Mouse (Mus musculus) cerebellum, postnatal 25 days (tissue): ENCODE data around the gene Txndc8.

Source experiments
- DNase-seq, 2 experiments: peaks; one replicate each; pipeline ENCODE4 v3.0.0; 2021; ENCODE audit warnings: mixed read lengths in 2 of 2

Gene Txndc8

DNA sequence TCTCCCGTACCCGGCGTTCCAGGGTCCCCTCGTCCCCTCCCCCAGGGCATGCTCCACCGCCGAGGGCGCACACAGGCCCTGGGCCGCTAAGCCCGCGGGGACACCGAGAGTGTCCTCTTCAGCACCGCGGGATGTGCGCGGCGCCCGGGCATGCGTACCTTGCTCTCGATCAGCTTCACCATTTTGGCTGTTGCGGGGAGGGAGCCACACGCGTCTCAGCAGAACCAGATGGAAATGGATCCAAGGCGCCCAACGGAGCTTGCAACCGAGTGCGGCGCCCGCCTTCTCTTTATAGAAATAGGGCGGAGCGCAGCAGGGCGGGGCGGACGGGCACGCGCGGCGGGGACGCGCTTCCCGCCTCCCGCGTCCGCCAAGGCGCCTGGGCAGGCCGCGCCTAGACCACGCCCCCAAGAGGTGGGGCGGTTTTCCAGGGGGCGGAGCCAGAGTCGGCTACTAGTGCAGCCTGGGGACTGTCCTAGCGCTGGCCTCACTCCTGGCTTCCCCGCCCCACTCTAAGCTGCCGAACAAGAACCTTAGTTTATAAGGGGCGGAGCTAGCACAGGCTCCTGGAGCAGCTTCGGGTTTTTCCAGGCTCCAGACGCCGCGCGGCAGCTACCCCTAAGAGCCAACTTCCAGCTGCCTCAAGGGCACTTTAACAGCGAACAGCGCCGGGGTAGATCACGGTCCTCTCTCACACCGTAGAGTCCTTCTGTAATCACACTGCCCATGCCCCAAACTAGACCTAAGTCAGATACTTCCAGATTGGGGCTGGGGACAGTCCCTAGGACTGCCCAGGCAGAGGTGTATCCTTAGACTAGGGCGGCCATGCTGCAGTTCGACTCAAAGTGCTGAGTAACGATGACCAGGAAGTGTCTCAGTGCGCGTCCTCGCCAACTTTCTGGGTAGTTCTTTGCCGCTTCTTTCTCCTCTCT lies 52.6 kb downstream of the Txndc8 start, which contains the start of gene Txn1:
Gene Txn1, minus strand, starts transcription at position 383 of the 932 bp plus-strand sequence.
- DNase-seq, result peak; percentile 96 to 98

DNA sequence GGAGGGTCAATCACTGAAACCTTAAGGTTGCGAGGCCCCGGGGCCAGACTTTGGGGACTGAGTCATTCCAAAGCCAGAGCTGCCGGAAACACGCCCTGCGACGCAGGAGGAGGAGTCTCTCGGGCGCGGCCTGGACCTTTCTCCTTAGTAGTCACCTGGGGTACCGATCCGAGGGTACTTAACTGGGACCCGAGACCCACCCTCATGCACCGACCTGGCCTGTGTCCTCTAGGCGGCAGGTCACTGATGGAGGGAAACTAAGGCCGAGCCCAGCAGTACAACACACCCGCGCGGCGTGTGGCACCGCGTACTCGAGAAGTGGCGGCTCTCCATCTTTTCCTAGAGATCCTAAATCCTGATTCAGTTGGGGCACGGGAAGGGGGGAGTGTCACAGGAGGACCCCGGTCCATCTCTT lies 53.4 kb downstream of the Txndc8 start:
- peak; percentile 74 to 79 for DNase-seq

DNA sequence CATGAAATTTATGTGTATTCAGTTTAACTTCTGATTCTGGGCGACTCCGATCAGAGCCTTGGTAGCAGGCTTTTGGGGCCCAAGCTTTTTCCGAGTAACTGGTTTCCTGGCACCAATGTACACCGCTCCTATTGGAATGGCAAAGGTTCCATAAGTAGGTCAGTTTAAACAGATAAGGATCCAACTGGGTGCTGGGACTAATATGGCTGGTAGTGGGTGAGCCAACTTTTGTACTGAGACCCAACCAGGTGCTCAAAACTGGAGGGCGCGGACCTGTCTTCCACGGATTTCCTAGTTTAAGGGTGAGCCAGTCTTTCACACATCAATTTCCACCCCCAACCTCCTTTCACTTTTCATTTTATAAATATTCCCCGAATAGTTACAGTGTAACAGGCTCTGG lies 53.9 kb downstream of the Txndc8 start:
- peak; percentile 9 to 19 for DNase-seq

DNA sequence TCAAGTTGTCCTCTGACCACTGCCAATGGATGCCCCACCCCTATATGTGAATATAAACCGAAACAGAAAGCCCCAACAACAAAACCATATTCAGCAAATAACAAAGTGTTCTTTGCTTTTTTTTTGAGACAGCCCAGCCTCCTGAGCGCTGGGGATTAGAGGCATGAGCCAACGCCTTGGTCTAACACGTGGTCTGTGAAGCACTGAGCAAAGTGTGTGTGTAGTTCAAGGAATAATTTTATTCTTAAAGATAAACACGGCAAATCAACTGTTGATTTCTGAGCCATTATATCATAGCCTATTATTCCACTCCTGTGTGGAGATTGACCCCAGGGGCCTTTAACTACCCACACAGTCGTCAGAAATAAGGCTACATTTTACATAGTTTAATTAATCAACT lies 54.3 kb downstream of the Txndc8 start:
- DNase-seq, result no peak

DNA sequence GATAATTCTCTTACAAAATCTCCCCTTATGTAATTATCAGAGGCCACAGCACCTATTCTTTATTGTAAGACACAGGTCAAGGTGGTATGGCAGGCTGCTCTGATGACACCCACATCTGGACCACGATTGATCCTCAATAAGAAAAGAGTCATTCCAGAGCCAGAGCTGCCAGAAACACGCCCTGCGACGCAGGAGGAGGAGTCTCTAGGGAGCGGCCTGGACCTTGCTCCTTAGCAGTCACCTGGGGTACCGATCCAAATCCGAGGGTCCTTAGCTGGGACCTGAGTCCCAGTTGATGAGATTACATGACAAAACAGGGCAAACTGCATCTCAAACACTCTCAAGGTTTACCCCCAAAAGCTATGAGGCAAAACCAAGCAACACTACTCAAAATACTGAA lies 55.1 kb downstream of the Txndc8 start:
- DNase-seq, result no peak

DNA sequence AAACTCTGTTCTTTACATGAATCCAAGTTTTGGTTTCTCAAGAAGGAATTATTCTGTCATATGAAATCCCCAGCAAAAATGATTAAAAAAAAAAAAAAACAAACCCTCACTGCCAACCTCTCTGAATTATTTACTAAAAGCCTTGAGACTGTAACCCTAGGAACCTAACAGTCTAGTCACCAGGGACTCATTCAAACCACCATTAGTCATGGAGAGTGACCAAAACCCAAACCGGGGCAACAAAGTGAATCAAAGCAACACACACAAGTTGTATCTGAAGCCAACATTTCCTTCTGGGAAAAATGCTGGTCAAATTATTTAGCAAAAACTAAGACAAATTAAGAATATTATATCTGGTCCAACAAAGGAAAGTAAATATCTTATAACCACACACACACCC lies 56.0 kb downstream of the Txndc8 start:
- no peak for DNase-seq

DNA sequence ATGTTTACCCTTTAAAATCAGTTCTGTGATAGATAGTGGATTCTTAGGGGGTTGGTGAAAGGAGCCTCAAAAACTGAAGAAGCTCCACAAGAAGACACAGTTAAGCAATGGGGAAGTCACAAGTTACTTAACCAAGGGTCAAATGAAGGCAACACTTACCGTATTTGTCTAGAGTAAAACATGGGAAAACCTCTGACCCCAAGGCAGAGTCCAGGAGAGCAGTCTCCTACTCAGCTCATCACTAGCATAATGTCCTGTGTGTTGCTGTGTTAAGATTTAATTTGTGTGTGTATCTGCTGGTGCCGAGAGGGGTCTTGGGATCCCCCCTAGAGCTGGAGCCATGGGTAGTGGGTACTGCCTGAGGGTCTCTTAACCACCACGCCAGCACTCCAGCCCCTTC lies 56.5 kb downstream of the Txndc8 start:
- no peak for DNase-seq

DNA sequence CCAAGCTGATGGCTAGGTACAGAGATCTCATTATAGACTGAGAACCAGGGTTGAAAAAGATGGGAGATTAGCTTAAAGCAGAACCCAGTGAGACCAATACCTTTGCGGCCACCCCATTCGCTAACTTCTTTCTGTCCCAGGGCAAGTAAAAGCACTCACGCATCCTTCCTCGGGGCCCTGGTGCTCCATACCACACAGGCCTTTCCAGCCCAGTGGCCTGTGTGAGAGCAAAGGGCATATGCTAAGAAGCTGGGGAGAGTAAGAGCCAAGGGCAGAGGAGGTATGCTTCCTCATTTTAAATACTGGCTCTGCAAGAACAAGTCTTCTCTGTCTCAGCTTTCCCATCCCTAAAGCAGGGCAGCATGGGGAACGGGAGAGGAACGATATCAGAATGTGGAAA lies 59.1 kb downstream of the Txndc8 start:
- DNase-seq, result no peak

DNA sequence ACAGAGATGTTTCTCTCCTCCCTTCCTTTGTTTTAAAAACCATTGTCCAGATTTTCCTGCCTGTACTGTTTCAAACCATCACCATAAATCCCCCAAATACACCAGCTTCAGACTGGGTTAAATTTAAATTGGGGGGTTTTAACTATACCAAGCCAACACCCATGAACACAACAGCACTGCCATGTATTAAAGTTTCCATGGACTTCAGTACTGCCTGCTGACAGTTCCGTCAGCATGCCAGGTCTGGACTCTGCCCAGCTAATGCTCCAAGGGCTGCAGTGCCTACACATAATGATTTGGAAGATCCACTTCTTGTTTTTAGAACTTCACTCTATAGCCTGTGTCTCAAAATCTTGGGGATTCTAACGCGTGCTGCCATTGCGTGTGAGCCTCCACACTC lies 61.4 kb downstream of the Txndc8 start:
- DNase-seq, result no peak

DNA sequence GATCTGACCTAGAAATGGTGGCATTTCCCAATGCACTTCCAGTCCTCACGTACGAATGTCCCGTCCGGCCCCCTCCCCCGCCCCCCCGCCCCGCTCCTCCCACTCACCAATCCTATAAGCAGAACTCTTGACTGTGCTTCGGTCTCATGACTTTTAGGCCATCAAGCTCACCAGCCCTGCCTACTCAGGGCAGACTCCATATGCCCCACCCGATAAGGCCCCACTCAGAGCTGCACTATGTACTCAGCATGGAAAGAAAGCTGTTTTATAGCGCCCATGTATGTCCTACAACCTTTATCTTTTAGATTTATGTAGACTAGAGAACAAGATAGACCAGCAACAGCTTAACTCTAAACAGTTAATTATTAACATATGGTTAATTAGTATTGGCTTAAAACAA lies 61.9 kb downstream of the Txndc8 start:
- no peak for DNase-seq

DNA sequence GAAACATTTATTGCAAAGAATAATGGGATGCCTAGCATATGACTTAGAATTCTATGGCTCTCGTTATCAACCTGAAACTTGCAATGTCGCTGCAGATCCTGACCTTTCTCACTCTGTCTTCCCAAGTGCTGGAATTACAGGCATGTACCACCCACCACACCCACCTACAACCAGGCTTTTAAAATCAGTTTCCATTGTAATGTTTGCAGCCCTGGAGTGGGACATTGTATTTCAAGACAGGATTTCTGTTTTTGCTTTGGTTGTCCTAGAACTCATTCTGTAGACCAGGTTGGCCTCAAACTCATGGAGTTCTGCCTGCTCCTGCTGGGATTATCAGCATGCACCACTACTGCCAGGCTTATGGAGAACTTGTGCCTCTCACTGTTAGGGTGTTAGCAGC lies 66.0 kb downstream of the Txndc8 start:
- DNase-seq, result no peak

DNA sequence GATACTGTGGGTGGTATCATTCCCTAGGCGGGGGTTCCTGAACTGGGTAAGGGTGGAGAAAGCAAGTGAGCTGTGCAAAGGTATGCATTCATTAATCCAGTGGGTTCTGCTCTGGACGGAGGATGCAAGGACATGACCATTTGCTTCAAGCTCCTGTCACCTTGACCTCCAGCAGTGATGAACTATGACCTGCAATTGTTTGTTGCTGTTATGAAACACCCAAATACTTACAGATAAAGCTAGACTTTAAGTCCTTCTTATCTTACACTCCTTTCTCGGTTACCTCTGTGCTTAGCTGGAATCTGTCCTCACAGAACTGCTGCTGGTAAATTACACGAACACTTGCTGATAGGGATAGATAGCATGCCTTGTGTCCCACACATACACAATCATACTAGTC lies 68.3 kb downstream of the Txndc8 start:
- no peak for DNase-seq

DNA sequence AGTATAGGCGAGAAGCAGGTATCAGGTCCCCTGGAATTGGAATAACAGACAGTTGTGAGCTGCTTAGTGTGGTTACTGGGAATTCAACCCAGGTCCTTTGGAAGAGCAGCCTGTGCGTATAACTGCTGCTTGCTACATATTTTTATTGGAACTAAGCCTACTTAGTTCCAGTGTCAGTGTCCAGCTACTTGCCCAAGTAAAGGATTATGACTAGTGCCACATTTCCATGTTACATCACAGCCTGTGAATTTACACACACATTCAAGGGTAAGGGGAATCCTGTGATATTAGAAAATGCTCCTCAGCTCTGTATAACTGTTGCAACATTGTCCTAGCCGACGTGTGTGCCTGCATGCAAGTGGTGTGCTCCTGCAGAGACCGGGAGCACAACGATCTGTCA lies 71.6 kb downstream of the Txndc8 start:
- DNase-seq, result no peak

DNA sequence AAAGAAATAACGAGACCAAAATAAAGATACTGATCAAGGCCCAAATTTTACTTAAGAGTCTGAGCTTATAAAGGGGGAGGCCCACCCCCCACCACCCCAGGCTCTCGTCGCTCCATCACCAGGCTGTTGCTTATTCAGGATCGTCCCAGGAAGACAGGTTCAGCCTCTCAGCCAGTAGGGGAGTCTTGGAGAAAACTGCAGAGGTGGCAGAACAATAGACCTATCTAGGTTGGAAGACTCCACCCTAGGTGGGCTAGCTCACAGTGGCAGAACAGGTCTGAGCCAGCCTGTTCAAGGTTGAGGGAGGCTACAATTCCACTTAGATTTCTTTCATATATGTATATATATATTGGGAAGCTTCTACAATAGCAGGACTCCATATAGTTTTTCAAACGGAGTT lies 74.7 kb downstream of the Txndc8 start:
- DNase-seq, result no peak
